Mouse (Mus musculus) heart, adult 2 months (tissue): ENCODE measurements around the gene Kat14. TPM values are rescaled to one million over a fixed set of nuclear protein-coding genes. Genes with fewer than 3 reads are reported as not detected.

ENCODE experiments used
- DNase-seq, 2 experiments: peaks; one replicate each; pipeline ENCODE4 v3.0.0; 2021
- H3K27ac ChIP-seq: fragments of 200-600 bp; 2 replicates; pipeline ENCODE4 v1.8.1; 2022
- H3K27me3 ChIP-seq: fragments of 200-500 bp; 2 replicates; pipeline ENCODE4 v1.6.1; 2012; ENCODE audit warnings: mild to moderate bottlenecking, low read length, inconsistent platforms, mixed read lengths; ENCODE audit not compliant: control insufficient read depth, insufficient read depth
- H3K36me3 ChIP-seq: fragments of 200-500 bp; 2 replicates; pipeline ENCODE4 v1.6.1; 2012; ENCODE audit warnings: low read length, inconsistent platforms; ENCODE audit not compliant: control insufficient read depth, insufficient read depth
- H3K4me1 ChIP-seq: fragments of 200-500 bp; 2 replicates; pipeline ENCODE4 v1.6.1; 2011; ENCODE audit warnings: low read length; ENCODE audit not compliant: control insufficient read depth, insufficient read depth
- H3K4me3 ChIP-seq: fragments of 200-600 bp; 2 replicates; pipeline ENCODE4 v1.8.1; 2022
- H3K79me2 ChIP-seq: fragments of 200-500 bp; replicated peaks from 2 replicates; pipeline ENCODE4 v1.6.1; 2012; ENCODE audit warnings: mild to moderate bottlenecking, inconsistent platforms, low read length, moderate library complexity, mixed read lengths; ENCODE audit not compliant: control insufficient read depth, insufficient read depth
- H3K9ac ChIP-seq: fragments of 200-500 bp; 2 replicates; pipeline ENCODE4 v1.6.1; 2012; ENCODE audit warnings: low read depth, mild to moderate bottlenecking, control low read depth, inconsistent platforms, low read length, mixed read lengths
- CTCF ChIP-seq: fragments of 200-600 bp; IDR thresholded peaks from 2 replicates; pipeline ENCODE4 v1.8.1; 2022; ENCODE audit warnings: antibody characterized with exemption, mild to moderate bottlenecking, moderate library complexity
- EP300 ChIP-seq: fragments of 200-500 bp; IDR thresholded peaks from 2 replicates; pipeline ENCODE4 v1.6.1; 2011; ENCODE audit warnings: low read depth, low read length, control low read depth; ENCODE audit not compliant: insufficient read depth
- POLR2A ChIP-seq: fragments of 200-500 bp; IDR thresholded peaks from 2 replicates; pipeline ENCODE4 v1.6.1; 2011; ENCODE audit warnings: mild to moderate bottlenecking, low read depth, low read length, control low read depth; ENCODE audit not compliant: insufficient read depth
- WGBS: fragments of 180-500 bp; shearing (Covaris S2); methylation state at CpG from one replicate; pipeline ENCODE4 v1.1.7; 2018; 5-methylcytosine and 5-hydroxymethylcytosine counted together
- intact Hi-C: fragments of 180-260 bp; cut with DNase I; formaldehyde crosslinking; loops from one replicate; pipeline ENCODE4 v1.15.1; 2025
- long read RNA-seq: library from polyadenylated mRNA; stranded (forward); transcript quantifications from one replicate; pipeline ENCODE4 v2.0.0, GENCODE M21; 2021
- polyA plus RNA-seq: library from polyadenylated mRNA; depleted of rRNA; stranded (reverse); fragments of >200 nt; gene quantifications from 2 replicates; pipeline ENCODE4 v1.2.3, GENCODE M21; 2012; rRNA removed
- total RNA-seq, 2 experiments: library from RNA; stranded (reverse); gene quantifications; 2 replicates each; pipeline ENCODE4 v1.2.3; 2021

The Kat14 gene
- total RNA-seq (10 to 100 TPM; 23.7 to 26.8 TPM), polyA plus RNA-seq (22.2 and 26.1 TPM in 2 replicates)
- long read RNA-seq, transcript Kat14-201 (11 exons, 3,801 nt) = major isoform, 20 of 29 reads
- long read RNA-seq, transcript Kat14-208 (11 exons, 3,299 nt) = minor isoform, 5 of 29 reads
- long read RNA-seq, partial matches to known transcripts = 0 of 29 reads
- long read RNA-seq, other reads (novel, unspliced or antisense) = 4 of 29 reads

DNA sequence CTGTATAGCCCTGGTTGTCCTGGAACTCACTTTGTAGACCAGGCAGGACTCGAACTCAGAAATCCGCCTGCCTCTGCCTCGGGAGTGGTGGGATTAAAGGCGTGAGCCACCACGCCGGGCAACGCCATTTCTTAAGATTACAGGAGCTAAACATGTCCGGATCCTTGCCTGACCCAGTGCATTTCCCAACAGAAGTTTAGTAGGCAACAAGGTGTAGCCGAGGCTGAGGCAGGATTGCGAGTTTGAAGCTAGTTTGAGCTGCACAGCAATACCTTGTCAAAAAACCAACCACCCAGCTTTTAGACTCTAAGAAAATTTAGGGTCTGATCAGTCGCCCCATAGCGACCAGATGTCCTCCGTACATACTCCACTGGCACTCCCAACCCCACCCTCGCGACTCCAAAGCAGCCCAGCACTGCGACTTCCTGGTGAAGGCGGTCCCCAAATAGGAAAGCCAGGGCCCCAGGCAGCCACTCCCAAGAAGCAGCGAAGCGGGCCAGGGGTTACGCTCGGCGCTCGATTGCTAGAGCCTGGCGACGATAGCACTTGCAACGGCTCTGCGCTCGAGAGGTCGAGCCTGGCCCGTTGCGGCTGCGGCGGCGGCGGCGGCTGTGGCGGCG lies at the start of gene Kat14, which contains the start of gene Pet117:
TSS of gene Kat14 (plus strand) at position 584 of the 620 bp plus-strand sequence.
TSS of gene Pet117 (plus strand) at position 597 of the 620 bp plus-strand sequence.
- H3K4me1 ChIP-seq = peaks cover 7% of the 10 kb centered on the region
- H3K79me2 ChIP-seq = peaks cover 3% of the 10 kb centered on the region
- no peaks in the 10 kb centered on the region for H3K27me3 ChIP-seq
- peak within 1 kb of the TSS; percentile 96 for H3K9ac ChIP-seq
- peaks cover 11% of the 10 kb centered on the region for H3K36me3 ChIP-seq
- TF ChIP-seq CTCF (no peak), POLR2A (peak; percentile 92), EP300 (peak; percentile 53; the same call in 1 of the 2 replicates)
- DNase-seq = peak; percentile 97 to 98
- WGBS = 5% methylated on average over 38 of the region's 38 CpGs
- H3K27ac ChIP-seq = peak within 1 kb of the TSS; percentile 89
- H3K4me3 ChIP-seq = peak within 1 kb of the TSS; percentile 79
- intact Hi-C loops = loop anchor here (1.0 to 10.0 kb wide), 5 partner anchors 89 to 453 kb away; partner anchors contain the start of genes Dstn, Dzank1, Mgme1 and Polr3f

DNA sequence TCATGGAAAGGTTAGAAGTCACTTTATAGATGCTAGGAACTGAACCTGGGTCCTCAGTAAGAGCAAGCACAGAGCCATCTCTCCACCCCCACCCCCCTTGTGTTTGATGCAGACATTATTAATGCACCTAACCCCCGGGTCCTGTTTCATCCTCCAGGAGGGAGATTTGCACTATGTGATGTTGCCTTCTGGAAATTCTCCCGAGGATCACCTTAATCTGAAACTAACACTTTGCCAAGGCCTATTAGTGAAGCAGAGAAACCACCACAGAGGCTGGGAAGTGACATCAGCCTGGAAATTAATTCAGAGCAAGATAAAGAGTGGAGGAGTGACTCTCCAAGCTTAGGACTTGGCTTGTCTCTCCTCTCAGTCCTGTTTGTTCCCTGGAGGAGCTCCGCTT lies 44.6 kb upstream of the Kat14 start:
- Histone ChIP-seq H3K36me3 (no peaks in the 10 kb centered on the region), H3K27ac (no peak overlapping the region), H3K4me1 (no peaks in the 10 kb centered on the region), H3K79me2 (no peaks in the 10 kb centered on the region), H3K27me3 (no peaks in the 10 kb centered on the region), H3K4me3 (no peak overlapping the region), H3K9ac (no peak overlapping the region)
- intact Hi-C loops = no loop called here
- 37% methylated on average over 3 of the region's 3 CpGs for WGBS
- TF ChIP-seq EP300 = no peak
- no peak for TF ChIP-seq POLR2A
- no peak for TF ChIP-seq CTCF
- DNase-seq = no peak

DNA sequence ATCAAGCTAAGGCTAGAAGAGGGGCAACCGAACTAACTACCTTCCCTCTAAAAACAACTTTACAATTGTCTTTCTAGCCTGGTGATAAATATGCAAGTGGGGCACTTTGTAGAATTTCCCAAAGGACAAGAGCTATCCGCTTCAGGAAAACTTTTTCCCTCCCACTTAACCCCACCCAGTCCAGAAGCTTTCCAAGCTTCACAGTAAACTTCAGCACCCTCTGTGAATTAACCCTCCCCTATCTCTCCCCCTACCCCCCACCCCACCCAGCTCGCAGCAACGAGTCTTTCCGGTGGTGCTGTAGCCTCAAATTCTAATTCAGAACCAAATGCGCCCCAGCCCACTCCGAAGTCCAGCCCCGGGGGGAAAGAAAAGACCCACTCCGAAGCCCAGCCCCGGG lies 39.3 kb upstream of the Kat14 start:
- WGBS = 13% methylated on average over 10 of the region's 10 CpGs
- DNase-seq = no peak
- no peak for TF ChIP-seq EP300
- TF ChIP-seq POLR2A = no peak
- no peak for TF ChIP-seq CTCF
- intact Hi-C loops = no loop called here
- Histone ChIP-seq H3K27me3 (peaks cover 27% of the 10 kb centered on the region), H3K4me1 (no peaks in the 10 kb centered on the region), H3K79me2 (no peaks in the 10 kb centered on the region), H3K36me3 (no peaks in the 10 kb centered on the region), H3K27ac (no peak overlapping the region), H3K9ac (no peak overlapping the region), H3K4me3 (no peak overlapping the region)

DNA sequence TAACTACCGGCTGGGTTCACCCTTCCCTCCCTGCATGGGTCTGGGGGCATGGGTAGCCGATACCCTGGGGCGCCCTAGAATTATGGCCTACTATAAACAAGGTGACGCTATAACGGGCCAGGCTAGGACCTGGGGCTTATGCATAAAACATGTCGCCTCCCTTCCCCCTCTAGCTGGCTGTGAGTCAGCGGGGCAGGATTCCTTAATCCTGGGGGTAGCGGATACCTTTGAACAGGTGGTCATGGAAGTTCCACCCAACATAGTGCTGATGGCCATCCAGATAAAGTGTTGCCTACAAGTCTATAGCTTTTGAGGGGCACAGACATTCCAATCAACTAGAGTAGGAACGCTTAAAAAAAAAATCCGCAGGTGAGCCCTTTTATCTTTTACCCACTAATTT lies 38.8 kb upstream of the Kat14 start:
- no peak for TF ChIP-seq CTCF
- no peak for TF ChIP-seq EP300
- no peak for TF ChIP-seq POLR2A
- H3K79me2 ChIP-seq = no peaks in the 10 kb centered on the region
- H3K27me3 ChIP-seq = peaks cover 27% of the 10 kb centered on the region
- H3K4me3 ChIP-seq = no peak overlapping the region
- no peak for DNase-seq
- no peaks in the 10 kb centered on the region for H3K36me3 ChIP-seq
- no peak overlapping the region for H3K27ac ChIP-seq
- no peak overlapping the region for H3K9ac ChIP-seq
- 10% methylated on average over 10 of the region's 10 CpGs for WGBS
- no peaks in the 10 kb centered on the region for H3K4me1 ChIP-seq
- intact Hi-C loops = no loop called here

DNA sequence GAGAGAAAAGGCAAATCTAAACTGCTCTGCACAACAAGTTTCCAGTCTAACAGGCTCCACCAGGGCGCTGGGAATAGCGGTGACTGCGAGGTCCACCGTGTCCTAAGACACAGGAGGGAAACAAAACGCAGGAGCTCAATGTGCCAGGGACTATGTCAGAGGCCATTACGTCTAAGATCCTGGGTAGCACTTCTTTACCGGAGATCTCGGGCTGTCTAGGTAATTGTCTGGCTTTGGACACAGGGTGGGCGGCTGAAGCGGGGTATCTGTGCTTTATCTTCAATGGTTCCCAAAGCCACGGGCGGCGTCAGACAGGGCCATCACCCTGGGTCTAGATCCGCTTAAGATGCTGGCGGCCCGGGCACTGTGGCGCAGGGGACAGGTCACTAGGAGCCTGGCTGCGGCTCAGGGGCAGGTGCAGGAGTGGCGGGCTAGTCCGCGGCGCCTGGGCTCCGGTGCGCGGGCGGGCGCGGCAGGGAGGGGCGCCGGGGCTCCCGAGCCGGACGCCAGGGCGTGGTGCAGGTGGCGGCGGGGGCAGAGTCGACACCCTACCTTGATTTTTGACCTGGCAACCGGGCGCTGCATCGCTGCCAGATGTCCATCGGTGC lies 38.3 kb upstream of the Kat14 start:
- TF ChIP-seq CTCF (no peak), EP300 (no peak), POLR2A (no peak)
- Histone ChIP-seq H3K79me2 (no peaks in the 10 kb centered on the region), H3K4me1 (no peaks in the 10 kb centered on the region), H3K36me3 (no peaks in the 10 kb centered on the region), H3K27me3 (peaks cover 27% of the 10 kb centered on the region), H3K27ac (no peak overlapping the region), H3K9ac (peak overlapping the region; percentile 21; the same call in 1 of the 2 replicates), H3K4me3 (peak overlapping the region; percentile 42)
- peak in 1 of 2 experiments; percentile 7 for DNase-seq
- intact Hi-C loops = no loop called here
- WGBS = 2% methylated on average over 41 of the region's 41 CpGs
